Mouse (Mus musculus): ENCODE measurements around the gene Rab40c.

The Rab40c gene

GRCm38 (mm10) chr17:25841117-25841880 lies 78.2 kb downstream of the Rab40c start, which contains the start of gene Gm20683:
Gm20683 (minus strand) TSS chr17:25841763.
- DNase-seq: no peak

- no peak for DNase-seq
Observed at GRCm38 (mm10) chr17:25840519-25840918, 79.0 kb downstream of the Rab40c start.

- DNase-seq: peak in 1 of 2 experiments; percentile 33
Observed at GRCm38 (mm10) chr17:25839455-25840235, 79.9 kb downstream of the Rab40c start.

- DNase-seq: no peak
Observed at GRCm38 (mm10) chr17:25838904-25839303, 80.6 kb downstream of the Rab40c start.

GRCm38 (mm10) chr17:25837533-25837932 lies 82.0 kb downstream of the Rab40c start:
- DNase-seq: peak; percentile 44 to 53

- peak; percentile 91 to 92 for DNase-seq
Observed at GRCm38 (mm10) chr17:25837076-25837410, 82.5 kb downstream of the Rab40c start, which contains the start of gene Rhbdl1. Rhbdl1 (minus strand) TSS chr17:25837295.

- peak in 1 of 2 experiments; percentile 59 for DNase-seq
Observed at GRCm38 (mm10) chr17:25836397-25837075, 83.0 kb downstream of the Rab40c start.

- DNase-seq: peak in 1 of 2 experiments; percentile 33
Observed at GRCm38 (mm10) chr17:25835816-25836215, 83.7 kb downstream of the Rab40c start.

- DNase-seq: no peak
Observed at GRCm38 (mm10) chr17:25835301-25835700, 84.2 kb downstream of the Rab40c start.

GRCm38 (mm10) chr17:25834595-25835222 lies 84.8 kb downstream of the Rab40c start:
- peak in 1 of 2 experiments; percentile 52 for DNase-seq

- DNase-seq: peak in 1 of 2 experiments; percentile 44
Observed at GRCm38 (mm10) chr17:25833961-25834594, 85.4 kb downstream of the Rab40c start.

- peak; percentile 94 to 95 for DNase-seq
Observed at GRCm38 (mm10) chr17:25833291-25833663, 86.2 kb downstream of the Rab40c start, which contains the start of gene Stub1. Stub1 (minus strand) TSS chr17:25833404.

- DNase-seq: peak; percentile 100
Observed at GRCm38 (mm10) chr17:25832436-25833290, 86.9 kb downstream of the Rab40c start.

All from cerebellum, postnatal 10 days (tissue).